Mouse (Mus musculus) bone marrow, adult 2 months (tissue): ENCODE results near the gene Btbd10.

Experiments used
- CTCF ChIP-seq: fragments of 200-500 bp; IDR thresholded peaks from 2 replicates; pipeline ENCODE4 v1.5.1; 2011; ENCODE audit warnings: low read length, control low read depth; ENCODE audit not compliant: control insufficient read depth, insufficient read depth
- POLR2A ChIP-seq: fragments of 200-500 bp; IDR thresholded peaks from 2 replicates; pipeline ENCODE4 v1.6.1; 2011; ENCODE audit warnings: low read depth, mild to moderate bottlenecking, control low read depth, low read length, borderline replicate concordance; ENCODE audit not compliant: control insufficient read depth

DNA sequence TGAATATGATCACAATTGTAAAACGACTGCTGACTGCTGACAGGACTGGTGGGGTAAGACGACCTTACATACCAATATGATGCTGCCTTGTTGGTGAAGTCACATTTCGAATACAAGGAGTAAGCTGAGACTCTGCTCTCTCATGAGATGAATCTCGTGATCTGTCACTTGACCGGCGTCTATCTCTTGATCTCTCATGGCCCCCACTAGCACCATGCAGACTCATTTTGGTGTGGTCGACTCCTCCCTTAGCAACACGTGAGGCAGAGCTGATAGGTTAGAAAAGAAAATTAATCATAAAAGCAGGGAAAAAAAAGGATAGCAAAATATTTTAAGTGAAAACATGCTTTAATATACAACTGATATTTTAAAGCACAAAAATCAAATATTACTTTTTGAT is 33.9 kb downstream of the Btbd10 start:
- TF ChIP-seq POLR2A (no peak), CTCF (no peak)
